Mouse (Mus musculus) embryonic facial prominence, embryonic 10.5 days (tissue): Measurements from ENCODE around the gene AC124108.1. TPM values are rescaled to one million over a fixed set of nuclear protein-coding genes. Genes with fewer than 3 reads are reported as not detected.

Experiments used
- DNase-seq: peaks from one replicate; pipeline ENCODE4 v3.0.0-alpha.2; 2017; ENCODE audit warnings: low spot score
- H3K27ac ChIP-seq: fragments of 300-500 bp; sonication (generic); replicated peaks from 2 replicates; pipeline ENCODE4 v1.5.1; 2016; ENCODE audit warnings: mild to moderate bottlenecking
- H3K27me3 ChIP-seq: fragments of 300-500 bp; sonication (generic); replicated peaks from 2 replicates; pipeline ENCODE4 v1.6.1; 2016; ENCODE audit warnings: low read depth, mild to moderate bottlenecking; ENCODE audit not compliant: poor library complexity, severe bottlenecking
- H3K36me3 ChIP-seq: fragments of 300-500 bp; sonication (generic); replicated peaks from 2 replicates; pipeline ENCODE4 v1.6.1; 2016; ENCODE audit warnings: mild to moderate bottlenecking, moderate library complexity
- H3K4me1 ChIP-seq: fragments of 300-500 bp; sonication (generic); 2 replicates; pipeline ENCODE4 v1.6.1; 2016
- H3K4me3 ChIP-seq: fragments of 300-500 bp; sonication (generic); 2 replicates; pipeline ENCODE4 v1.5.1; 2016; ENCODE audit warnings: mild to moderate bottlenecking, moderate library complexity
- H3K9me3 ChIP-seq: fragments of 300-500 bp; sonication (generic); 2 replicates; pipeline ENCODE4 v1.6.1; 2016; ENCODE audit warnings: mild to moderate bottlenecking
- WGBS: fragments of 180-500 bp; shearing (Covaris S2); methylation state at CpG from one replicate; pipeline ENCODE4 v1.1.7; 2016; 5-methylcytosine and 5-hydroxymethylcytosine counted together
- polyA plus RNA-seq: library from polyadenylated mRNA; unstranded; fragments of >200 nt; fragmentation: Nextera tagmentation; extraction: Ambion mirVana; gene quantifications from 2 replicates; pipeline ENCODE4 v1.2.1, GENCODE M21; 2016

The AC124108.1 gene
- polyA plus RNA-seq, 1 experiment from 2014 or later, result 1.00 TPM

DNA sequence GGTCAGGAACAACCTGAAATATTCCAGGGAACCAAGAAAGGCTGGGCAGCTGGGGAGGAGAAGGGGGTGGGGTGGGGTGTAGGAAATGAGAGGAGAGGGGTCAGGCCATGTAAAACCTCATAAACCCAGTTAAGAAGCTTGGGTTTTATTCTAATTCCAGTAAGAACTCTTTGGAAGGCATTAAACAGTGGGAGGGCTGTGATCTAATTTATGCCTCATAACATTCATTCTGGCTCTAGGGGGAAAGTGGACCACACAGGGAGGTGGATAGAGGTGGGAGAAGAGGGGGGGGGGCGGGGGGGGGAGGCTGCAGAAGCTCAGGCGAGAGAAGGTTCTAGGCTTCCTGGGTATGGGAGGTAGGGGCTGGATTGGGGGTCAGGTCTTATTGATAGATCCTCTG is 19.6 kb upstream of the AC124108.1 start:
- Histone ChIP-seq H3K36me3 (no peaks in the 10 kb centered on the region), H3K4me3 (no peak overlapping the region), H3K27ac (no peak overlapping the region), H3K9me3 (no peaks in the 10 kb centered on the region), H3K4me1 (peaks cover 26% of the 10 kb centered on the region), H3K27me3 (peaks cover 30% of the 10 kb centered on the region)
- DNase-seq, result no peak
- WGBS, result 33% methylated on average over 1 of the region's 2 CpGs

DNA sequence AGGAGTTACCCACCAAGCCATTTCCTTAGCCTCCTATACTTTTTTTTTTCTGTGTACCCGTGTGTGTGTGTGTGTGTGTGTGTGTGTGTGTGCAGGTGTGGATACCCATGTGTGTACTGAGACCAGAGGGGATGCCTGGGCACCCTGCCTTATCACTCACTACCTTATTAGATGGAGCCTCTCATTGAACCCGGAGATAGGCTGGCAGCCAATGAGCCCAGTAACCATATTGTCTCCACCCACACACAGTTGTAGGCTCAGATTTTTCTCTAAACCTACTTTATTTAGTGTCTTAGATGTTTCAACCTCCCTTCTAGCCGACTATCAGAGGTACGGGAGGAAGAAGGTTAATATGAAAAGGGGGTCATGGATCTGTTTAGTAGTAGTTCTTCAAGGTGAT is 5.0 kb upstream of the AC124108.1 start:
- Histone ChIP-seq H3K9me3 (no peaks in the 10 kb centered on the region), H3K36me3 (no peaks in the 10 kb centered on the region), H3K27ac (no peak overlapping the region), H3K4me1 (peaks cover 31% of the 10 kb centered on the region), H3K27me3 (peaks cover 47% of the 10 kb centered on the region), H3K4me3 (no peak overlapping the region)
- DNase-seq, result no peak
- WGBS, result 82% methylated on average over 4 of the region's 4 CpGs

DNA sequence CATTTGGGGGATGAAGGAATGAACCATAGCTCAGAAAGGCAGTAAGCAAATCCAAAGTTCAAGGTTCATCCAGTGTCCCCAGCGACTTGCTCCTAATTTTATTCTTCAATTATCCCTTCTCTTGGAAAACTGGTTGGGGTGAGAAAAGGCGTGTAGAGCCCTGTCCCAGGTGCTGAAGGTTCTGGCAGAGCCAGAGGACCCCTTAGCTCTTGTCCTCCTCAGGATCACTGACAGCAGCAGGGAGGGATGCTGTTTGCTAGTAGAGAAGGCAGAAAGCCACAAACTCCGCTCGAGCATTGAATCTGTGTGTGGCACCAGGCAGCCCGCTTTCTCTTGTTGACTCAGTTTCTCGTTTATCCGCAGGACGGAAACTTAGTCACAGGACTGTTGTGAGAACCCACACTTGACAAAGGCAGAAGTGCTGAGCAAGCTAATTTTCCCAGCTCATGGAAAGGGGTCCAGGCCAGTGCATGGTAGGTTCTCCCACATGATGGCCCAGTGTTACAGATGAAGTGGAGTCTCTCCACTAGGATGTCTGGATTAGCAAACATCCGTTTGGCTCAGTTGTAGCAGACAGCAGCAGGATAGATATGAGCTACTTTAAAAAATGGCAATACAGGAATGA is 2.7 kb upstream of the AC124108.1 start:
- H3K9me3 ChIP-seq, result no peaks in the 10 kb centered on the region
- H3K4me1 ChIP-seq, result peaks cover 53% of the 10 kb centered on the region
- peak; percentile 54 for DNase-seq
- H3K27me3 ChIP-seq, result peaks cover 70% of the 10 kb centered on the region
- WGBS, result 44% methylated on average over 9 of the region's 9 CpGs
- H3K36me3 ChIP-seq, result no peaks in the 10 kb centered on the region
- no peak overlapping the region for H3K4me3 ChIP-seq
- H3K27ac ChIP-seq, result no peak overlapping the region

DNA sequence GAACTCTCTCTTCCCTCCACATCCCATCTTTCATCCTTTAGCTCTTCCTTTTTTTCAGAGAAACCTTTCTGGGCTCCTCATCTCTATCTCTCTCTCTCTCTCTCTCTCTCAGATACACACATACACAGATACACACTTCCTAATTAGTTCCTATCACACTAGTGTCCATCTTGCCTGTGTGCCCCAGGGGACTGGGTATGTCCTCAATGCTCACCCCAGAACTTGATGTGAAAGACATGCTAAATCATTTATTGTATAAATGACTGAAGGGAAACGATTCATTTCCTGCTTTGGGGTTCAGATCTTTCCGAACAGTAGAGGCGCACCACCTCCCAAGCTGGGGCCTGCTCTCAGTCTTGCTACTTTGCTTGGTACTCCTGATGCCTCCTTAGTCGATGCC is 2.0 kb upstream of the AC124108.1 start:
- Histone ChIP-seq H3K9me3 (no peaks in the 10 kb centered on the region), H3K4me1 (peaks cover 60% of the 10 kb centered on the region), H3K27ac (peak overlapping the region; percentile 96; the same call in 1 of the 2 replicates), H3K27me3 (peaks cover 77% of the 10 kb centered on the region), H3K4me3 (no peak overlapping the region), H3K36me3 (no peaks in the 10 kb centered on the region)
- no peak for DNase-seq
- WGBS, result 44% methylated on average over 4 of the region's 4 CpGs

DNA sequence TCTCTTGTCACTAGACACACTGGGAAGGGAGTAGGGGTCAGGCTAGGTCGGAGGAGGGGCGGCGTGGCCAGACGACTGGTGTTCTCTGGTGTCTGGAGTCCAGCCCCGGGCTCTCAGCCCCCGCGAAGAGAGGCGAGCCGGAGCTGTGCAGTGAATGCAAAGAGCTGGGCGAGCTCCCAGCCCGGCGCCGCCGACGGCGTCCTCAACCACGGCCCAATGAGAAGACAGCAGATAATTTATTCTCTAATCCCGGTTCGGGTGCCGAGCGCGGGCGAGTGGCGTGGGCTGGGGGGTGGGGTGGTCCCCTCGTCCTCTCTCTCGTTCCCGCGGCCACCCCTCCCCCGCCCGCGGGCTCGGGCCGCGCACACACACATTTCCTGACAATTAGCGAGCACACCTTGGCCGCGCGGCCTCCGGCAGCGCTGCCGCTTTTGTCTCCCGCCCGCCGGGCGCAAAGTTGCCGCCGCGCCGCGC is 1.2 kb upstream of the AC124108.1 start:
- WGBS, result under 1% methylated on average over 50 of the region's 50 CpGs
- H3K27ac ChIP-seq, result peak overlapping the region; percentile 96
- peak; percentile 83 for DNase-seq
- peaks cover 69% of the 10 kb centered on the region for H3K4me1 ChIP-seq
- H3K9me3 ChIP-seq, result no peaks in the 10 kb centered on the region
- H3K36me3 ChIP-seq, result no peaks in the 10 kb centered on the region
- peak overlapping the region; percentile 72 for H3K4me3 ChIP-seq
- peaks cover 85% of the 10 kb centered on the region for H3K27me3 ChIP-seq

DNA sequence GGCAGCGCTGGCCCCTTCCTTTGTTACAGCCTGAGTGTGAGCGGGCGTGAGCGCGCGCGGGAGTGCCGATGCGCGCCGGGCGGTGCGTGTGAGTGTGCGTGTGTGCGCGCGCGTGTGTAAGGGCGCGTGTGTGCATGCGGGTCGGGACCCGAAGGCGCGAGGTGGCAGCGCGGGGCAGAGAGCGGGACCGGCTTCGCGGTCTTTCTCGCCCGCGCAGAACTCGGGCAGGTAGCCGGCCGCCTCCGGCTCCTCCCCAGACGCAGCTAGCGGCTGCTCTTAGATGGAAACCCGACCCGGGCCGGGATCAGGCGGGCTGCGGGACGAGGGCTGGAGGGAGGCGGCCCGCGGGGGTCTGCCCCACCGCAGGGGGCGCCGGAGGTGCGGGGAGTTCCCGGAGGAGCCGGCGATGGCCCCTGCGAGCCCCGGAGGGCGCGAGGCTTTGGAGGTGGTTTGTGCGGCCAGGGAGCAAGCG is 600 bp upstream of the AC124108.1 start:
- Histone ChIP-seq H3K4me1 (peaks cover 75% of the 10 kb centered on the region), H3K27me3 (peaks cover 91% of the 10 kb centered on the region)

DNA sequence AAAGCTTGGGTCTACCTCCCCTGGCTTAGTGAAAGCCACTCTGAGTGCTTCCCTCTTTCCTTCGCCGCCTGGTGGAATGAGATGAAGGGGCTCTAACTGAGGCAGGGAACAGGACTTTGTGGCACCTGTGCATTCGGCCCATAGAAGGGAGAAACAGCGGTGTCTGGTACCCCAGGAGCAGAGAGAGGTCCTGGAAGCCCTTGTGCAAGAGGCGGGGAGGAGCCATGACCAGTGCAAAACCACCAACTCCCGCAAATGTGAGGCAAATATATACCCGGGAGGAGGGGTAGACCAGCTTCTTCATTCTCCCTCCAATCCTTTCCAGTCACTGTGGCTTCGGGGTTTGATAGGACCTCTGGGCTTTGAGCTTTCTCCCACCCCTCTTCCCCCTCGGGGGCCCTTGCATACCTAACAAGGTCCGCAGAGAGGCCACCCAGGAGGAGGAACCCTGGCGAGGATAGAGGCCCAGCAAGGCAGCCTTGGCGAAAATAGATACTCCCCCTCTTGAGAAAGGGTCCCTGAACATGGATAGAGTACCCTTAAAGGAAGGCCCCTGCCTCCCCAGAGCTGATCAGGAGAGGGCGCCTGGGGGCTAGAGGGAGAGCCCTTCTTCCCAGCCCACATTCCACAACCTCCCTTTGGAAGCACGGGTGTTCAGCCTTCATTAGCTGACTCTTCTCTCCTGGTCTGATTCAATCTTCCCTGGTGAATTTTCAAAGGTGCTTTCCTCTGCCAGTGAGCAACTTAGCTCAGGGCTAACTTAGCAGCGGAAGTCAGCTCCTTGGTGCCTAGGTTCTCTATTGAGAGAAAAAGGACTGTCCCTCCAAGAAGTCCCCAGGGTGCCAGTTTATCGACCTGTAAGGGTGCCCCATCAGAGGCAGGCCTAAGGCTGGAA is 776 bp downstream of the AC124108.1 start:
- H3K4me3 ChIP-seq, result peak overlapping the region; percentile 72

More for the DNA sequence above, 600 bp upstream of the AC124108.1 start:
- peak overlapping the region; percentile 72 for H3K4me3 ChIP-seq
- DNase-seq, result peak; percentile 79
- no peaks in the 10 kb centered on the region for H3K36me3 ChIP-seq
- no peaks in the 10 kb centered on the region for H3K9me3 ChIP-seq
- H3K27ac ChIP-seq, result peak overlapping the region; percentile 96
- WGBS, result under 1% methylated on average over 58 of the region's 62 CpGs

DNA sequence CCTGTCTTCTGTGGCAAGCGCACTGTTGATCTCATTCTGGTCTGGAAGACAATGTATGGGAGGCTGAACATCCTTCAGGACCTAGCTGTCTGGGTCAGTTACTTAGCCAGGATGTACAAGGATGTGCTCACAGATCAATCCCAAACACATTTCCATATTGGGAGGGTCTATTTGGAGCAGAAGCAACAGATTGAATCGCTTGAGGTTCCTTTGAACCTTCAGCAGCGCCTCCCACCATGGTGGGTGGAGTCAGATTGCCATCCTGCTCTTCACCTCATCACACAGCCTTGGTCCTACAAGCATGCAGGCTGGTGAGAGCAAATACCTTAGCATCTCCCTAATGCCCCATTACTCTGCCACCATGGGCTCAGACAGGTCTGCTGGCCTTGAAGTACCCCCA is 2.5 kb downstream of the AC124108.1 start:
- WGBS, result 73% methylated on average over 3 of the region's 3 CpGs
- DNase-seq, result peak; percentile 5
- Histone ChIP-seq H3K4me3 (peak overlapping the region; percentile 72; the same call in 1 of the 2 replicates), H3K4me1 (peaks cover 96% of the 10 kb centered on the region), H3K27ac (0 out of 2 replicates have a peak overlapping the region, but pooled peaks have one; percentile 32), H3K36me3 (no peaks in the 10 kb centered on the region), H3K9me3 (no peaks in the 10 kb centered on the region), H3K27me3 (peaks cover 97% of the 10 kb centered on the region)

More for the DNA sequence above, 776 bp downstream of the AC124108.1 start:
- DNase-seq, result peak; percentile 57
- H3K4me1 ChIP-seq, result peaks cover 88% of the 10 kb centered on the region
- H3K27ac ChIP-seq, result peak overlapping the region; percentile 96
- H3K36me3 ChIP-seq, result no peaks in the 10 kb centered on the region
- H3K9me3 ChIP-seq, result no peaks in the 10 kb centered on the region
- H3K27me3 ChIP-seq, result peaks cover 99% of the 10 kb centered on the region
- whole genome bisulfite sequencing, result 2% methylated on average over 16 of the region's 16 CpGs

DNA sequence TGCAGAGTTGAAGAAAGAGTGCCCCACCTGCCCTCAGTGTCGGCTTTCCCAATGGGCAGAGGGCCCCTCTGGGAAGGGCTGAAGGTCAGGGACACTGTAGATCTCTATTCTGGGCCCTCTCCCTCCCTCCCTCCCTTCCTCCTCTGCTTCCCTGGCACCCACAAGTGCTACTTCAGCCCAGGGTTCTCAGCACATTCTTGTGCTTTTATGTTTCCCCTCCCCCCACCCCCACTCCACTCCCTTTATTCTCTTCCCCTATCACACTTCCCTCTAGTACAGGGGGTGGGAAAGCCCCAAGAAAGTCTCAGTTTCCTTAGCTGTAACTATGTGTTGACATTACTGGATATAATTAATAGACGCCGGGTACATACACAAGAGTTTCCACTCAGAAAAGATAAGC is 3.4 kb downstream of the AC124108.1 start:
- WGBS, result 45% methylated on average over 3 of the region's 3 CpGs
- no peak overlapping the region for H3K27ac ChIP-seq
- H3K4me1 ChIP-seq, result peaks cover 99% of the 10 kb centered on the region
- peaks cover 97% of the 10 kb centered on the region for H3K27me3 ChIP-seq
- H3K4me3 ChIP-seq, result no peak overlapping the region
- no peaks in the 10 kb centered on the region for H3K9me3 ChIP-seq
- no peaks in the 10 kb centered on the region for H3K36me3 ChIP-seq
- peak; percentile 7 for DNase-seq

DNA sequence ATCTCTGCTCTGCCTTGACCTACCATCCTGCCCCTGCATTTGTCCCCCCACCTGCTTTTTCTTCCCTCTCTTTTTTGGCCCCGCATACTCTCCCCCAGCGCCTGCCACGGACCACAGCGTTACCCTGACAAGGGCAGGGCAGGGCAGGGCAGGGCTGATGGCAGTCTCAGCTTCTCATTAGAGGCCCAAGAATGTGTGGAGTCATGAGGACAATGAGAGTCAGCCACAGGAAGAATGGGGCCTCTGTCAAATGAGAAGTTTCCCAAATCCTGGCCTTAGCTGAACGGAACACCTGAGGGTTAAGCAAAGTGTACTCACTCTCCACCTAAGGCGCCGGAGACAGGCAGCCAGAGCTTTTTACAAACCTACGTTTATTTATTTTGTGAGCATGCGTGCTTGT is 3.8 kb downstream of the AC124108.1 start:
- Histone ChIP-seq H3K36me3 (no peaks in the 10 kb centered on the region), H3K27me3 (peaks cover 97% of the 10 kb centered on the region), H3K9me3 (no peaks in the 10 kb centered on the region), H3K4me1 (peaks cover 99% of the 10 kb centered on the region), H3K4me3 (no peak overlapping the region), H3K27ac (peak overlapping the region; percentile 44)
- 31% methylated on average over 9 of the region's 9 CpGs for WGBS
- peak; percentile 10 for DNase-seq

DNA sequence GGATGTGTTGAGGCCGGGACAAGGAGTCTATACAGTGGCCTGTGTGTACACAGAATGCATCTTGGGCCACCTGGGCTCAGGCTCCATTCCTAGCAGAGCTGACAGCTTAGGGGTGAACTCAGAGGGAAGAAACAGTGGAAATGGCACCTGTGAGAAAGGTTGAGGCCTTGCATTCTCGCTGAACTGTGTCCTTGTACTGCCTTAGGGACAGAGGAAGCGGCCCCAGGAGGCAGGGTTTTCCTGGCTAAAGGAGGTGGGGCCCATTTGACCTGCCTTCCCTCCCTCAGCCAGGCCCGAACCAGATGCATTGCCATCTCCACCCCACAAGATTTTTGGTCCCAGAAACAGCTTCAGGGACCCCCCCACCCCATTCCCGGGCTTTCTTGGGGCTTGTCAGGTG is 4.4 kb downstream of the AC124108.1 start:
- Histone ChIP-seq H3K9me3 (no peaks in the 10 kb centered on the region), H3K4me3 (no peak overlapping the region), H3K27me3 (peaks cover 97% of the 10 kb centered on the region), H3K36me3 (no peaks in the 10 kb centered on the region), H3K27ac (peak overlapping the region; percentile 40), H3K4me1 (peaks cover 99% of the 10 kb centered on the region)
- 34% methylated on average over 5 of the region's 5 CpGs for WGBS
- peak; percentile 9 for DNase-seq

DNA sequence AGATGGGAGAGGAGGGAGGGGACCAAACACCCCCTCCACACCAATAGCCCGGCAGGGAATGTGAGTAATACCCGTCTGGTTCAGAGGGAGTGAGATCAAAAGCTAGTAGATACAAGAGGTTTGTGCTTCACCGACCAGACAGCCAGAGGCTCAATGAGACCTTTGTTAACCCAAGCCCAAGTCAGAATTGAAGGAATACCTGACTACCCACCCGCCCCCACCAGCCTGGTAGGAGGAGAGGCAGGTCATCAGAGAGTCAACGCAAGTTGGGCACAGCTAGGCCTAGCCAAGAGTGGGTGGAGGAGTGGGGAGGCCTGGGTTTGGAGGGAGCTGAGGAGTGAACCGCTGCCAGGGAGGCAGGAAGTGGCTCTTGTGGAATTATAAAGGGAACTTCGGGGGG is 5.1 kb downstream of the AC124108.1 start:
- H3K27me3 ChIP-seq, result peaks cover 97% of the 10 kb centered on the region
- 9% methylated on average over 7 of the region's 7 CpGs for whole genome bisulfite sequencing
- H3K4me1 ChIP-seq, result peaks cover 99% of the 10 kb centered on the region
- H3K9me3 ChIP-seq, result no peaks in the 10 kb centered on the region
- H3K4me3 ChIP-seq, result no peak overlapping the region
- peak; percentile 20 for DNase-seq
- no peaks in the 10 kb centered on the region for H3K36me3 ChIP-seq
- H3K27ac ChIP-seq, result peak overlapping the region; percentile 40; the same call in 1 of the 2 replicates
